Mouse (Mus musculus) heart, adult 2 months (tissue): Measurements from ENCODE around the gene Vat1. TPM values are rescaled to one million over a fixed set of nuclear protein-coding genes. Genes with fewer than 3 reads are reported as not detected.
"Not testable (repeated sequence)": the region's sequence is repeated elsewhere in the genome, so short reads cannot be mapped to it uniquely, and the experiment has no call there.

Experiments
- DNase-seq, 2 experiments: peaks; one replicate each; pipeline ENCODE4 v3.0.0; 2021
- H3K27ac ChIP-seq: fragments of 200-600 bp; 2 replicates; pipeline ENCODE4 v1.8.1; 2022
- H3K27me3 ChIP-seq: fragments of 200-500 bp; 2 replicates; pipeline ENCODE4 v1.6.1; 2012; ENCODE audit warnings: mild to moderate bottlenecking, low read length, inconsistent platforms, mixed read lengths; ENCODE audit not compliant: control insufficient read depth, insufficient read depth
- H3K36me3 ChIP-seq: fragments of 200-500 bp; 2 replicates; pipeline ENCODE4 v1.6.1; 2012; ENCODE audit warnings: low read length, inconsistent platforms; ENCODE audit not compliant: control insufficient read depth, insufficient read depth
- H3K4me1 ChIP-seq: fragments of 200-500 bp; 2 replicates; pipeline ENCODE4 v1.6.1; 2011; ENCODE audit warnings: low read length; ENCODE audit not compliant: control insufficient read depth, insufficient read depth
- H3K4me3 ChIP-seq: fragments of 200-600 bp; 2 replicates; pipeline ENCODE4 v1.8.1; 2022
- H3K79me2 ChIP-seq: fragments of 200-500 bp; replicated peaks from 2 replicates; pipeline ENCODE4 v1.6.1; 2012; ENCODE audit warnings: mild to moderate bottlenecking, inconsistent platforms, low read length, moderate library complexity, mixed read lengths; ENCODE audit not compliant: control insufficient read depth, insufficient read depth
- H3K9ac ChIP-seq: fragments of 200-500 bp; 2 replicates; pipeline ENCODE4 v1.6.1; 2012; ENCODE audit warnings: low read depth, mild to moderate bottlenecking, control low read depth, inconsistent platforms, low read length, mixed read lengths
- CTCF ChIP-seq: fragments of 200-600 bp; IDR thresholded peaks from 2 replicates; pipeline ENCODE4 v1.8.1; 2022; ENCODE audit warnings: antibody characterized with exemption, mild to moderate bottlenecking, moderate library complexity
- EP300 ChIP-seq: fragments of 200-500 bp; IDR thresholded peaks from 2 replicates; pipeline ENCODE4 v1.6.1; 2011; ENCODE audit warnings: low read depth, low read length, control low read depth; ENCODE audit not compliant: insufficient read depth
- POLR2A ChIP-seq: fragments of 200-500 bp; IDR thresholded peaks from 2 replicates; pipeline ENCODE4 v1.6.1; 2011; ENCODE audit warnings: mild to moderate bottlenecking, low read depth, low read length, control low read depth; ENCODE audit not compliant: insufficient read depth
- WGBS: fragments of 180-500 bp; shearing (Covaris S2); methylation state at CpG from one replicate; pipeline ENCODE4 v1.1.7; 2018; 5-methylcytosine and 5-hydroxymethylcytosine counted together
- intact Hi-C: fragments of 180-260 bp; cut with DNase I; formaldehyde crosslinking; loops from one replicate; pipeline ENCODE4 v1.15.1; 2025
- polyA plus RNA-seq: library from polyadenylated mRNA; depleted of rRNA; stranded (reverse); fragments of >200 nt; gene quantifications from 2 replicates; pipeline ENCODE4 v1.2.3, GENCODE M21; 2012
- total RNA-seq, 2 experiments: library from RNA; stranded (reverse); gene quantifications; 2 replicates each; pipeline ENCODE4 v1.2.3; 2021

Vat1 gene
- total and polyA plus RNA-seq, 3 experiments = 20.4 to 29.6 (median 21.4) TPM

DNA sequence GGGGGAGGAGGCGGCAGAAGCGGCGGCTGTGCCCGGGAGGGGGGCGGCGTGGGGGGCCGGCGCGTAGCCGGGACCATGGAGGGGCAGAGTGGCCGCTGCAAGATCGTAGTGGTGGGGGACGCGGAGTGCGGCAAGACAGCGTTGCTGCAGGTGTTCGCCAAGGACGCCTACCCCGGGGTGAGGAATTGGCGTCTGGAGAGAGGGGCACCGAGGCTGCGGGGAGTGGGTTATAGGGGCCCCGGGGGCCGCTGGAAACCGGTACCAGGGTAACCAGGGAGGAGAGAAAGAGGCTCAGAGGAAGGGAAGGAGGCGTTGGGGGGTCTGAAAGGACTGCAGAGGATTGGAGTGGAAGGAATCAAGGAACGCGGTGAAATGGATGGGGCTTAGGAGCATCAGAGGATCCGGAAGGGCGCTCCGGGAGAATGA lies 2.2 kb upstream of the Vat1 start:
- 1% methylated on average over 27 of the region's 31 CpGs for WGBS
- TF ChIP-seq CTCF (no peak), POLR2A (no peak), EP300 (no peak)
- Histone ChIP-seq H3K4me1 (peaks cover 3% of the 10 kb centered on the region), H3K27ac (peak overlapping the region; percentile 65), H3K9ac (peak overlapping the region; percentile 81), H3K79me2 (no peaks in the 10 kb centered on the region), H3K36me3 (no peaks in the 10 kb centered on the region), H3K4me3 (peak overlapping the region; percentile 68), H3K27me3 (no peaks in the 10 kb centered on the region)
- no peak for DNase-seq
- intact Hi-C loops = loop anchor here (5.0 kb wide), 1 partner anchor 84 kb away; the partner anchor contains the start of genes Brca1 and Nbr1

DNA sequence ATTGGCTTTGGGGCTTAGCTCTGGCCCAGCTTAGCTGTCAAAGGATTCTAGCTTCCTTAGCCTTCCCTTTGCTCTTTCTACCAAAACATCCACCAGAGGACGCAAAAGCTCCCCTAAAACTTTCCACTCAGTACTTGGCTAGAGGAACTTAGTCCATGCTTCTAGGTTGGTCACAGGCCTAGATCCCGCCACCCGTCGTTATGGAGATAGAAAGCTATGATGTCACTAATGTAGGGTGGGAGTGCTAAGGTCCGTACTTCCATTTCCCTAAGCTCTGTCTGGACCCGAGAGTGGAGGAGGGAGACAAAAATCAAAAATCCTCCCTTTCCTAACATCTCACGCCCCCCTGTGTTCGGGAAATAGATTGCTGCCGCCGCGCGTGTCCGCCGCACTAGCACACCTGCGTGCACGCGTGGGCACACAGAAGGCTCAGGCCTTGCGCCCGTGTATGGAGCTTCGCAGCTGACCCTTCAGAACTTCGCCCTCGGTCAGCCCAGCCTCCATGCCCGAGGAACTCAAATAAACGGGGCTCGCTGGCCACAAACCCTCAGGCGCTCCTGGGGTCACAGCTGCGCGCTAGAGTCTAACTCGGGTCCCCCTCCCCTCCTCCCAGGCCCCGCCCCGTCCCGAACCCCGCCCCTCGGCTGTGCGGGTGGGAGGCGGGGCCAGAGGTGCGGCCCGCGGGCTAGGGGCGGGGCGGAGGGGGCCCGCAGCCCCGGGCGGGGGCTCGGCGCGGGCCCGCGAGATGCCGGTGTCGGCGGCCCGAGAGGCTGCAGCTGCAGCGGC lies 1.6 kb upstream of the Vat1 start:
- Histone ChIP-seq H3K4me3 (peak overlapping the region; percentile 68), H3K27ac (peak overlapping the region; percentile 65), H3K27me3 (no peaks in the 10 kb centered on the region), H3K36me3 (no peaks in the 10 kb centered on the region), H3K79me2 (no peaks in the 10 kb centered on the region), H3K9ac (peak overlapping the region; percentile 81), H3K4me1 (peaks cover 3% of the 10 kb centered on the region)
- WGBS = 1% methylated on average over 54 of the region's 54 CpGs
- intact Hi-C loops = loop anchor here (5.0 kb wide), 1 partner anchor 85 kb away; the partner anchor contains the start of genes Brca1 and Nbr1
- TF ChIP-seq CTCF = peak; percentile 76
- TF ChIP-seq POLR2A = no peak
- peak; percentile 81 to 84 for DNase-seq

GRCm38 (mm10) chr11:101466552-101466950 lies 521 bp upstream of the Vat1 start:
- Histone ChIP-seq H3K27ac (peak overlapping the region; percentile 88), H3K4me3 (peak overlapping the region; percentile 82)
- WGBS = 48% methylated on average over 5 of the region's 5 CpGs
- intact Hi-C loops = loop anchor here (5.0 kb wide), 1 partner anchor 86 kb away; the partner anchor contains the start of genes Brca1 and Nbr1
- not testable (repeated sequence) for H3K36me3 ChIP-seq, H3K79me2 ChIP-seq, H3K4me1 ChIP-seq, H3K27me3 ChIP-seq, H3K9ac ChIP-seq, DNase-seq

DNA sequence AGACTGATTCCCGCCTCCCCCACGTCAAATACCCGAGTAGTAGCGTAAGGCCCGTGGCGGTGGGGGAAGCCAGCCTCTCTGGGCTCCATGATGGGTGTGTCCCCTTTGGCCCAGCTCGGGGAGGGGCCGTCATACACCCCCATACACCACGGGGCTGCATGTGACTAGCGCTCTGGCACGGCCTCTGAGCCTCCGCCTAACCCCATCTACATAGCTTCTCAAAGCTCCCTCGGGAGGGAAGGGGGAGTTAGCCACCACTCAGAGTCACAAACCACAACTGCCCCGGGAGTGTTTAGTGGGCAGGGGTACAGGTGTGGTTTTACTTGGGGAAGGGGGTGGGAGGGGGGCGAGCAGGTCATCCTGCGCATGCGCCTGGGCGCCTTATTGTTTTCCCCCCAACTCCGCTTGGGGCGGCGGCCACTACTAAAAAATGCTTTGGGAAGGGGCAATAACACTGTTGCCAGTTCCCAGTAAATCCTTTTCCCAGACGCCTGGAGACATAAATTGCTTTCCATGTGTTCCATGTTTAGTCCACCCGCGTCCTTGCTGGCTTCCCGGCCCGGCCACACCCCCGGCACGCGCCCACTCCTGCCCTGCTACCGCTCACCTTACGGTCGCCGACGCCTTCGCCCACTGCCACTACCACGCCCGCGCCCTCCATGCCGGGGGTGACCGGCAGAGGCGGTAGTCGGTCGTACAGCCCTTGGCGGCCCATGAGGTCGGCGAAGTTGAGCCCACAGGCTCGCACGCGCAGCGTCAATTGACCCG lies 745 bp downstream of the Vat1 start:
- DNase-seq = peak; percentile 75 to 83
- Histone ChIP-seq H3K9ac (peak overlapping the region; percentile 82), H3K27me3 (no peaks in the 10 kb centered on the region), H3K79me2 (no peaks in the 10 kb centered on the region), H3K36me3 (no peaks in the 10 kb centered on the region), H3K27ac (peak overlapping the region; percentile 88), H3K4me1 (peaks cover 3% of the 10 kb centered on the region), H3K4me3 (peak overlapping the region; percentile 82)
- TF ChIP-seq CTCF (0 out of 2 replicates have a peak, but pooled peaks have one; percentile 21), POLR2A (no peak)
- 3% methylated on average over 51 of the region's 51 CpGs for WGBS
- intact Hi-C loops = loop anchor here (2.0 to 5.0 kb wide), 2 partner anchors 16 to 87 kb away; partner anchors contain the start of genes Brca1, Ifi35 and Nbr1

GRCm38 (mm10) chr11:101464211-101465100 lies 1.6 kb downstream of the Vat1 start, which contains the start of gene Rnd2:
Gene Rnd2 (plus strand): TSS chr11:101464999.
- Histone ChIP-seq H3K9ac (peak within 1 kb of the TSS; percentile 82), H3K79me2 (no peaks in the 10 kb centered on the region), H3K4me3 (peak within 1 kb of the TSS; percentile 82), H3K27me3 (no peaks in the 10 kb centered on the region), H3K27ac (peak within 1 kb of the TSS; percentile 88), H3K4me1 (peaks cover 3% of the 10 kb centered on the region), H3K36me3 (no peaks in the 10 kb centered on the region)
- WGBS = 16% methylated on average over 12 of the region's 12 CpGs
- DNase-seq = no peak
- no peak for TF ChIP-seq CTCF
- no peak for TF ChIP-seq POLR2A
- no peak for TF ChIP-seq EP300
- intact Hi-C loops = loop anchor here (2.0 to 5.0 kb wide), 2 partner anchors 16 to 88 kb away; partner anchors contain the start of genes Brca1, Ifi35 and Nbr1
